Mouse (Mus musculus) urinary bladder, postnatal 10 days (tissue): ENCODE measurements around the gene Hoxa10.

Experiments used
- DNase-seq: peaks from one replicate; pipeline ENCODE4 v3.0.0; 2022; ENCODE audit warnings: low spot score

Gene Hoxa10

DNA sequence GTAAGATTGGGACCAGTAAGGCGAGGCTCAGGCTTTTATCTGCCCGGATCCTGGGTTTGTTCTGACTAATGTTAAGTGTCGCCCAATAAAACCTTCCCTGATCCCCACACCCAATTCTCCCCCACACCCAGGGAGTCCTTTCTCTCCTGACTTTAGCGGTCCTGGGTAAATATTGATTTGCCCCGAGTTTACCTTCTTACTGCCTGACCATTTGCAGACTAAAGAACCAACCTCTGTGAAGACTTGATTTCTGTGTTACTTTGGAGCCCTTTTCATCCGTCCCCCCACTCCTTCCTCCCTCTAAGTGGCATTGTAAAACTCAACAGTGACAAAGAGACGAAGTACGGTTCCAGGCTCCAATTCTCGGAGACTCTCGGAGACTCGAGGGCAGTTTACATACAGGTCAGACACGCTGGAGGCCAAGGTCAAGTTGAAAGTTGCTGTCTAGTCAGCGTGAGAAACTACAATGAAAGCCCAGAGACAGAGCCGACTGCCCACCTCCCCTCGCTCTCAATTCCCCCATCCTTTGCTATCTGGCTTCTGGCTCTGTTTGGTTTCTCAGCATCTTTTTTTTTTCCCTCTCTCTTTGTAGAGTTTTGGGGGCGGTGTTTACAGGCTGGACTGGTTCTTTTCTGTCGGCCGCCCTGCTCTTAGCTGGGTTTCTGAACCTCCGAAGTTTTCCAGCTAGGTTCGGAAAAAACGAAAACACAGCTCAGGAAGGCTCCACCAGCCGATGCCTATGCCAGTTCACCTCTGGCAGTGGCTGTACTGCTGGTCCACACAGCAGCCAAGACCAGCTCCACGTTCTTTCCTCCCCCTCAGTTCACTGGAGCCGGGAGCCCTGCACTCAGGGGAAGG lies 22.0 kb upstream of the Hoxa10 start:
- no peak for DNase-seq

DNA sequence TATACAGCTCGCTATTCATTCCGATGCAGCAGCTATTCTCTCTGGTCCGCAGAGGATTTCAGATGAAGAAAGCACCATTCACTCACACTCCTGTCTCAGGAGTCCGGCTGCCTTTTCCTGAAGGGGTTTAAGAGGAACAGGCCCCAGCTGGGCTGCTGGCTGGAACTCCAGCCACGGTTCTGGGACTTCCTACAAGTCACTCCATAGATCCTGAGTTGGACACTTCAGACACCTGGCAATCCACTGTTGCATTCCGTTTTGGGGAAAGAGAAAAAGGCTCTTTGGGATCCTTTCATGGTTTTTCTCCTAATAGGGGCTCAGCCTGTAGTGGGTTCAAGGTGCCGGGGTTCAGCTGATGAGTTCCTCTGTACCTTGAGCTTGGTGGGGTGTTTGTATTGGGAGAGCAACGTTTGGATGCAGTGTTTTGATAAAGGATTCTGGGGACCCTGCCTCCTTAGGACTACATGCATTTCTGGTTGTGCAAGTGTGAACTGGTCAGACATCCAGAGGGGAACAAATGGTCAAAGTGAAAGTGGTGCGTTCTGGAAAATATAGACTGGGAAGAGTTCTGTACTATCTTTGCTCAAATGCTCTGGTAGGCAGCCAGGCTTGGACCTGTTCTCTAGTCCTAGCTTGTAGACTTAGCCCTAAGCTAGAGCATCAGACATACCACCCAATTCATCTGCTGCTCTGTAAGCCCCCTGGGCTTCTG lies 21.3 kb upstream of the Hoxa10 start:
- no peak for DNase-seq

DNA sequence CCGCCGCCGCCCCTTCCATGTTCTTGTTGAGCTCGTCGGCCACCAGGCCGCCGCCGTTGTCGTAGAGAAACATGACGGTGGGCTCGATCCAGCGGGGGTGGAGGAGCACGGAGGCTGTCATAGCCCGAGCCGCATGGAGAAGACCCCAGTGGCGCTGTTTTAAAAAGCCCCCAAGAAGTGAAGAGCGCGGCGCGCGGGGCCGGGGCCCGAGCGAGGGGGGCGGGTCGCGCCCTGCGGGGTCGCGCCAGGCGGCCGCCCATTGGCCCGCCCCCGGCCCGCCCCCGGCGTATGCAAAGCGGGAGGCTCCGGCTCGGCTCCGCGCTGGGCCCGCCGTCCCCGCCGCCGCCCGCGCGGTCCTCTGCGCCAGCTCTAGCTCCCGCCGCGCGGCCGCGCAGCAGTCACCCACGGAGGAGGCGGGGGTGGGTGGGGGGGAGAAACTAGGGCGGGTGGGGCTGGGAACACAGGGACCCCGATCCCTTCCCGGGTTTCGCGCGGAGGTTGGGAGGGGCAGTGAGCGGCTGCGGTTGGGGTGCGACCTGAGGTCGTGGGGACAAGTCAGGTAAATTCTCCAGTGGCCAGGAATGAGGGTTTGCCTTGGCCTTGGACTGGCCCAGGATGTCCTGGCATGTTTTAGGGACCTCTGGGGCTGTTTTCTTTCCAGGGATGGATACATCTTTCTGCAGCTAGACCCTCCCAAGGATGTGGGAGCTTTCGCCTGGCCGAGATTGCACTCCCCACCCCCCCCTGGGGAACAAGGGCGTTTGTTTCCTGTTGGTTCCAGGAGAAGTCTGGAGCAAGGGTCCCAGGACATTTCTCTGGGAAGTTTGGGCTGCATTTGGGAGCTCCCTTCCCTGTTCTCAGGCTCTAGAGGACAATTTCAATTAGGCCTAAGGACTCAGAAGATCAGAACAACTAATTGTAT lies 20.3 kb upstream of the Hoxa10 start, which contains the start of gene Hoxa13:
Hoxa13 (minus strand) TSS at position 227 of the 922 bp plus-strand sequence.
- DNase-seq, result no peak

DNA sequence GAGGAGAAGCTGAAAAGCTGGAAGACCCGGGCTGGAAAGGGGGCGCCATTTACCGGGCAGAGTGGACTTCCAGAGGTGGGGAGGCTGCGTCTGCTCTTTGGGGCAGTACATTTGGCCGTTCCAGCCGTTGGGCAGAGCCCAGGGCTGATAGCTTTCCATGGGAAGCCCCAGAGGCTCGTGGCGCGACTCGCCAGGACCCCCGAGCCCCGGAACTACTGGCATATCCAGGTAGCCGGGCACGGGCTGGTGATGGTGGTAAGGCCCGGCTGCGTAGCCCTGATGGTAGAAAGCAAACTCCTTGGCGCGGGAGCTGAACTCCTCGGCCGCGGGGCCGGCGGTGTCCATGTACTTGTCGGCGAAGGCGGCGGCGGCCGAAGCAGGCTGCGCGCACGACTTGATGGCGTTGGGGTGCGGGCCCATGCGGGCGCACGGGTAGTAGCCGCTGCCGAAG lies 19.2 kb upstream of the Hoxa10 start:
- no peak for DNase-seq

DNA sequence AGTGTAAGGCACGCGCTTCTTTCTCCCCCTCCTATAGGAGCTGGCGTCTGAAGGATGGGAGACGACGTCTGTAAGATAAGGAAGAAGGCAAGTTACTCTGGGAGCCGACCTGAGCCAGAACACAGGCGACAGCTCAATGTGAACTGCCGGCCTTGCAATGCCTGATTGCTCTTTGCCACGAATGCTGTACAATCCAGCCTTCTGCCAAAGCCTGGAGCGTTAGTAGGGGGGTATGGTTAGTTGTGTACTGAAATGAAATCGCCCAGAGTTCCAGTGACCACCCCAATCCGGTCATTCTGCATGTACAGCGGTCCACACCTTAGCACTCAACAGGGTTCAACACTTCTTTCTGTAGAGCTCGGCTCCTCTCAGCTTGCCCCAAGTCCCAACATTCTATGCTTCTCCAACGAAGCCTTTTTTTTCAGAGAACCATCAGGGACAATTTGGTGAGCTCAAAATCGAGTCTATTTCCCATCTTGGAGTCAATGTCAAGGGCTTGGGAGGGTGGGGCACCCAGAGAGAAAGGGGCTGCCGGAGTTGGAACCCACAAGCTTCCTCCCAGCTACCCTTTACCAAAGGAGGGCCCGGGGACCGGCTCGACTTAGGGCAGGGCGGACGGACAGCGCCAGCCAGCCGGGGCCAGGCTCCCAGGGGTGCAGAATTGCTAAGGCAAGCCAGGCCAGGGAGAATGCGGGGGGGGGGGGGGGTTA lies 18.6 kb upstream of the Hoxa10 start:
- DNase-seq, result no peak

DNA sequence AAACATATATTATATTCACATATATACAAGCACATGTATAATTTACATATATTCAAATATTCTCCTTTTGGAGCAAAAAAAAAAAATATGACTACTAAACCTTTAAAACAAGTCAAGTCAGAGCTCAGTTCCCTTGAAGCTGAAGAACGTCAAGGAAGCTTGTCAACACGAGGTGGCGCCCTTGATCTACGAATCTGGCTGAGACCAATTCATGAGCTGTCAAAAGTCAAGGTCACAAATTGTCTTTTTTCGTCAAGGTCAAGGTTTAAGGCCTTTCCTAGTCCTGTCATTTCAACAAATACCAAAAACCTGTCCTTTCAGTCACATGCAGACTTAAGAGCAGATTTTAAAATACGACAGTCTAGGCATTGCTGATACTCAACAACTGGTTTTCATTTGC lies 16.3 kb upstream of the Hoxa10 start:
- DNase-seq, result no peak

DNA sequence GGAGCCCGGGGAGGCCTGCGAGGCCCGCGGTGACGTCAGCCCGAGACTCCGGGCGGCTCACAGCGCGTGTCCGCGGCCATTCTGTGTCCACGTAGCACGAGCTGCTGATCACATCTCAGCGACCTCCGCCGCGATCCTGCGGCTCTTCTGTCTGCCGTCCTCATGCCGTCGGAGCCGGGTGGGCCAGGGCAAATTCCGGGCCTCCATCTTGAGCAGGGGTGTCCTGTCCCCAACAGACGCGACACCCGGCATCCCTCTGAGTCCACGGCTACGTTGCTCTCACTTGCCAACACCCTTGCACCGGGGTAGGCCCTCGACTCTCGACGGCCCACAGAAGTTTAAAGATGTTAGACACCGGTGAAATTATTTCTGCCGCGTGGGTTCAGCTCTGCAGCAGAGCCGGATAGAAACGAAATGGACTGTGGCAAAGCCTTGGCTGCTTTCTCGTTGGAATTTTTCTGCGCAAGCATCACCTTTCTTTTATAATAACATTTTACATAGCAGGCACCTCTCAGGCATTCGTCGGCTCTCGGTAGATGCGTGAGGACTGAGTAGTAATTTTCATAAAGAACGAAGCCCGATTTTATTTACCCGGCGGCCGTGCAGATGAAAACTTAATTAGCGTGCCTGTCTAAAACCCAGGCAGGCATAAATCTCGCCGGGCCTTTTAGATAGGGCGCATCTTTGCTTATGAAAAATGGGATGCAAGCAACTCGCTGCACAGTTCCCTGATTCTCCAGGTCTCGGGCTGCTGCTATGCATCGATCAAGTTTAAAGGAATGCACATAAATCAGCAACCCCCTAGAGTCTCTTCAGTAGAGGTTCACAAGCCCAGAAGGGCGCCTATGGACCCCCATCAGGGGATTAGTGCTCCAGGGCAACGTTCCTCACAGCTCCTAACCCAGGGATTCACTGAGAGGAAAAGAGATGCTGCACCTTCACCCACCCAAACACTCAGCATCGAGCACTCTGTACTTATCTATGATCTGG lies 13.2 kb upstream of the Hoxa10 start:
- peak; percentile 16 for DNase-seq

DNA sequence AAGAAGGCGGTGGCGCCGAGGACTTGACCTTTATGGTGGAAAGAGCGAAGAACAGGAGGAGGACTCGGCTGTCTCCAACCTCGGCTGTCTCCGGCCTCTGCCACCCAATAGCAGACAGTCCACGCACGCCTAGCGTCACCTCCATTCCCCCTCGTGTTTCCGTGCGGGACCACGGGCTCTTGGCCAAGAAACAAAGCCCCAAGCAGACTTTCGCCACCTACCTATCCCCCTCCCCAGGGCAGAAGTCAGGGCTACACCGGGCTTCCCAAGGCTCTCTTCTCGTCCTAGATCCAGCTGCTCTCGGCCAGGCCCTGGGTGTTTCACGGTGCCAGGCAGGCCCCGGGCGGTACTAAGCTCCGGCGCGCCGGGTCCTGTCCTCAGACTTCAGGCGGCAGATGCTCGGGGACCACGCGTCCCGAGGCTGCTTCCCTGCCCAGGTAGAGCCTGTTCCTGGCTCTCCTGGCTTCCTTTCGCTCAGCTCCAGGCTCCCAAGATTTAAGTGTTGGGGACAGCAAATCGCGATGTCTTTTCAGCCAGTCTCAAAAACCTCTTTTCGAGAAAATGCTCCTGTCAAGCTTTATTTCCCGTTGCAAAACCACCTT lies 12.2 kb upstream of the Hoxa10 start:
- peak; percentile 14 for DNase-seq

DNA sequence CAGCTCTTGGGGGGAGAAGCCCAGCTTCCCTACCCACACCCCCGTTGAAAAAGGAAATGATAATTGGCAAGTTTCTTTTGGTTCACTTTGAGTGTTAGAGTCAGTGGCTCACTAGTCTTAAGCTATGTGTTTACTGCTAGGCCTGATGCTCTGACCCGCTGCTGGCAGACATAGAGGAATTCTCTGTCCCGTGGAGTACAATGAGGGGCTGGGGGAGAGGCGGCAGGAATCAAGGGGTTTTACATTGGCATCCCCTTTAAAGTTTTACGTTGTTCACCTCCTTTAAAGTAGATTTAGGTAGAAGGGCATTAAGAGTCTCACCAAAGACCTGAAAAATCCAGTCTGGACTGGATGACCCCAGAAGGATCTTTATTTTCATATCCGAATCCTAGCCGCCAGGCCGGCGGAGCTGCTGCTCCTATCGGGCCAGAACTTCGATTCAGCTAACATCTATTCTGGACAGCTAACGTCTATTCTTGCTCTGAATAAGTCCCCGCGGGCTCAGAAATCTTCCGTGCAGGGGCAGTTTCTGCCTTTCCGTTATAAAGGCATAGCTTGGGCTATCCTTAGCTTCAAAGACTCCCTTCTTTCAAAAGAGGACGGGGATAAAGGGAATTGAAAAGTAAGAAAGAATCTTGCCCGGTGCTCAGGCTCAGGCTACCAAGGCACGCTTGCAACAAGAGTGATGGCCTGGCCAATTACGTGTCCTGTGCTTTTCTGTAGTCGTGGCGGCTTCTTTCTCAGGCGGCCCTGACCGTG lies 11.5 kb upstream of the Hoxa10 start:
- peak; percentile 8 for DNase-seq

DNA sequence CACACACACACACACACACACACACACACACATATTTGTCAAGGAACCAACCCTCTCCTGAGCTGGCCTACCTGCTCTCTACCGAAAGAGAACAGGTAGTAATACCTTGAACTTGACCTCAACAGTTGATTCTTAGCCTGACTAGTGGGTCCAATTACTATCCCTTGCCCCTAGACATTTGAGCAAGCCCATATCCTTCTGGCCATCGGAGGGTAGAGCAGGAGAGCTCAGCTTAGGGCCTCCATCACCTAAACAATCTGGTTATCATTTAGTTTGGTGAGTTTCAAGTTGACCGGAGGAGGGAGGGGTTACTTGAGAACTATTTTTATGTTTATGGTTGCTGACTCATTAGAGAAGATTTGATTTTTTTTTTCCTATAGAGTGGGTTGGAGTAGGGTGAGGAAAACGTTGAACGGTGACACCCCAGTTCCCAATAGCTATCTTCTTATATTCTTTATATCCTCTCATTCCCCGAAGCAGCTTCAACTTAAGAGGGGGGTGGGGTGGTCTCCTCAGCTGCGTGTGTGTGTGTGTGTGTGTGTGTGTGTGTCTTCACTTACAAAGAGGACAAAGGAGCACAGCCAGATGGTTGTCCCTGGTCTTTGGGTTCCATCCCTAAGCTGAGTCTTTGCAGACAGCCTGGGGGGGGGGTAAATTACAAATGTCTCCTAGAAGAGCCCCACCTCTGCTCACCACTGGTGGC lies 10.7 kb upstream of the Hoxa10 start:
- peak; percentile 6 for DNase-seq

DNA sequence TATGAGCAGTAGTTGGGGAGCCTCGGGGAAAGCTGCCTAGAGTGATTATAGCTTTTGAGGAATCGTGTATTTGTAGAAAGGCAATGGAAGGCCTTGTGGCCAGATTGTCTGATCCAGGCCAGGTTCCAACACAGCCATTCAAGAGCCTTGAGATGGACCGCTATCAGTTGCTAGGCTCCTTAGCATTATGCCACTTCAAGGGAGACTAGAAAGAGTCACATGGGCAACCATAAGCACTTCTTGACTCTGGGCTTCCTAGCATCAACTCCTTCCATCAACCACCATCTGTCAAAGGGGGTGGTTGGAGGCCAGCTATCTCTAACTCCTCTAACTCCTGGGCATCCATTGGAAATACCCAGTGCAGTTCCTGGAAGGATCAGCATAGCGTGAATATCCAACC lies 9.2 kb upstream of the Hoxa10 start:
- DNase-seq, result no peak

DNA sequence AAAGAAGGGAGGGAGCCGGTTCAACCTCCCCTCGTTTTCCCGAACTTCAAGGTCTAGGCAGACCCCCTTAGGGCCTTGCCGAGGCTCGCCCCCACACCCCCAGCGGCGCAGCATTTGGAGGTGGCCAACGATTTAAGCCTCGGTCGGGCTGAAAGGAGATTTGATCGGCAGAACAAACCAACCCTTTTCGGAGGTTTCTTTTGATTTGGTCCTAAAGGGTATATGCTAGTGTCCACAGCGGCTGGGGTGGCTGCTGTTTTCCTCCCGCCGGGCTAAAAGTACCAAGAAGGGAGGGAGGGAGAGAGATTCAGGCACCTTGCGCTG lies 8.7 kb upstream of the Hoxa10 start:
- DNase-seq, result peak; percentile 7

DNA sequence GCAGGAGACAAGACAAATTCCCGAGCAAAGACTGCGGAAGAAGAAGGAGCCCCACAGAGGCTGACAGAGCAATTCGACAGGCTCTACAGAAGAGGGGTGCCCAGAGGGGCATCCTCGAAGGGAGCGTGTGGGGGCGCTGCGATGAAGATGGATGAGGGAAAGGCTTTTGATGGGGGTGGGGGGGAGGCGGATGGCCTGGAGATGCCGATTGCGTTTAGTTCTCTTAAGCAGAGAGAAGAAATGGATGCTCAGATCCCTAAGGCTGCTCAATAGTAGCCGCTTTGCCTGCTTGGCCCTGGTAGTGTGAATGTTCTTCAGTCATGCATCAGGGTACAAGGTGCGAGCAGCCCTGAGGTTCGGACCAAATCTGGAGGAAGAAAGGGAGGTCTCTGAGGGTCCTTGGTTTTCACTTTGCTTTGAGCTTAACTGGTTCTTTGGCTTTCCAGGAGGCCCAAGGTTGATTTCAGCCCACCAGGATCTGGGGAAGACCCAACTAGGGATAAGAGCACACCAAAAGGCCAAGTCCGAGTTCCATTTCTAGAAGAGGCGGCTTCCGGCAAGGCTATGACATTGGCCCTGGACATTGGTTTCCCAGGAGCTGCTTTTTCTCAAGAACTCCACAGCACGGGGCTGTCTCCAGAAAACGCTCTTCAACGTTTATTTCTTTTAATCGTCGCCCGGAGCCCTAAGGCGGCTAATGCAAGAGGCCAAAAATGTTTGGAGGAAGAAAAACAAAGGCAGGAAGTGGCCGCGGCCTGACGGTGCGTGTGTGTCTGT lies 8.2 kb upstream of the Hoxa10 start:
- peak; percentile 8 for DNase-seq

DNA sequence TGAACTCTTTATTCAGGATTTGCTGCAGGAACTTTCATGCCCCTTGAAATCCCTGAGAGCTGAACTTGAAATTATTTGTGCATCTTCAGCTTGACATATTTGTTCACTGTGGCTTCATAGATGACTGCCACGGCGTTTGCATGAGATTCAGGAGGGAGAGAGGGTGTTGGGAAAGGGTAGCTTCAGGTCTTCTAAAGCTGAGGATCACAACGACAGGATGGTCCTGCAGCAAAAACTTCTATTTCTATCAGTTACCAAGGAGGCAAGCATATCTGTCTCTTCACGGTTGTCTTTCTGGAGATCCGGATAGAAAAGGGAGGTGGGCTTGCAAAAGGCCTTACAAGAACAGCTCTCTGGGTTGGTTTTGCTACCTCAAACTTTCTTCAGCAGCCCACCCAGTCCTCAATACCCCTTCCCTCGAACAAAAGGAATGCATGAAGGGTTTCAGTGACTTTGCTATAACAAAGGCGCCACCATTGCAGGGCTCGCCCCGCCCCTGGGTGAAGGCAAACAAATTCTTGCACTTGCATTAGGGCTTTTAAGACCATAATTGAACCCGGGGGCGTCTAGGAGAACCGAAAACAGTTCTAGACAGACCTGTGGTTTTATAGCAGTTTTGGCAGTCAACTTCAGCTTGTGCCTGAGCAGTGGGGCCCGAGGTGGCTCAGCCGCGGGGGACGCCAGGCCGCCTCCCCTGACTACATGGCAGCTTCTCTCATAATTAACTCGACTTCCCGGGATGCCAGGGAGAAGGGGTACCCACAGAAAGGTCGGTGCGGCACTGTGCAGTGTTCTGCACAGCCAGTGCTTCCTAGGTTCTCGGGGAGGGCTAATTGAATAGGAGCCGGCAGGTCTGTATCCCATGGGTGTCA lies 7.3 kb upstream of the Hoxa10 start:
- DNase-seq, result peak; percentile 8

DNA sequence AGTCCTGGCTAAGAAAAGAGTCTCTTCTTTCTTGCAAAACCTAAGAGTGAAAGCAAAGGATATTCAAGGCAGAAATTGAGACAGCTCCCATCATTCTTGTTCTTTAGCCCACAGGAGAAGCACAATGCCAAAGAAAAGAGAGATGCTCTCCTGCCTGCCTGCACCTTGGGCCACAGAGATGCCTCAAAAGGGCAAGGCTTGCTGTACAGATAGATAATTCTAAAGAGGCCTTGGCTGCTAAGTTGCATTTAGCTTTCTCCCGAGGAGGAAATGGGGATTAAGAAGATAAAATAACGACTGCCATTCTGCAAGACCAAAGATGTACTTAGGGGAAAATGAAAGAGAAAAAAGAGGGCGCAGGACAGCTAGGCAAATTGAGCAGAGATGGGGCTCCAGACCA lies 6.3 kb upstream of the Hoxa10 start:
- DNase-seq, result no peak

DNA sequence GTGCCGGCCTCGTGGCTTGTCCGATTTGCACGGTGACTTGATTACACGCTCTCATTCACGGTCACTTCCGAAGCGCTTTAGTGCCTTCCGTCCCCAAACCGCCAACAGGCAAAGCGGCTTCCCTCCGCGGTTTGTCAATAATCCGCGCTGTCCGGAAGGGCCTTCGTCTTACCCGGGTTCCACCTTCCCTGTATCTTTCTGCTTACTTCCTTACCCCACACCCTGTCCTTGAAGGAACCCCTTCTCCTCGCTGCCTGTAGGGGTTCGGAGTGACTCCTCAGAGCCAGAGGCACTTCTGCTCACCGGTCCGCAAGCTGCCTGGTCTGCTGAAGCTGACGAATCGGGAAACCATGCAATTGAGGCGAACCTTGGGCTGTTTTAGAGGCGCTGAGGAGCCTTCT lies 5.7 kb upstream of the Hoxa10 start:
- DNase-seq, result peak; percentile 11

DNA sequence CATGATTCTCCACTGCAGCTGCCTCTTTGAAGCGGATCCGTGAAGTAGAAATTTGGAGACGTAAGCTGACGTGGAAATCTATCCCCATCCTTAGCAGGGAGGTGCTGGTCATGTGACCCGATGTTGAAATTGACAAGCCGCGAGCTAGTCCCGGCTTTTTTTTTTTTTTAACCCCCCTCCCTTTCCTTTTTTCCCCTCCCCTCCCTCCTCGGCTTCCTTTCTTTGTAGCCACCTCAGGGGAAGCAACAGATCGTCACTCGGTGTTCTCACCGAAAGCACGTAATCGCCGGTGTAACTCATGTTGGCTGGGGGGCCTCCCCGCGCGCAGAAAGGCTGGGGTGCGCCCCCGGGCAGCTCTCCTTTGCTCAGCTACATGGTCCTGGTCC lies 5.1 kb upstream of the Hoxa10 start, which contains the start of gene Hoxa11:
Hoxa11 (minus strand) TSS at position 54 of the 386 bp plus-strand sequence.
- DNase-seq, result peak; percentile 21
